Mouse (Mus musculus) liver, embryonic 15.5 days (tissue): ENCODE results near the gene Csrnp1. TPM values are rescaled to one million over a fixed set of nuclear protein-coding genes. Genes with fewer than 3 reads are reported as not detected.

Experiments
- ATAC-seq: fragments of 200-750 bp; cut with Nextera tagmentation; 2 replicates; pipeline ENCODE4 v1.8.0; 2017; ENCODE audit warnings: moderate number of reproducible peaks, mild to moderate bottlenecking, moderate library complexity; ENCODE audit not compliant: insufficient read depth
- H3K27ac ChIP-seq: fragments of 300-500 bp; sonication (generic); replicated peaks from 2 replicates; pipeline ENCODE4 v1.5.1; 2015; ENCODE audit warnings: mild to moderate bottlenecking, inconsistent platforms
- H3K27me3 ChIP-seq: fragments of 300-500 bp; sonication (generic); 2 replicates; pipeline ENCODE4 v1.6.1; 2015; ENCODE audit warnings: mild to moderate bottlenecking, inconsistent platforms
- H3K36me3 ChIP-seq: fragments of 300-500 bp; sonication (generic); replicated peaks from 2 replicates; pipeline ENCODE4 v1.6.1; 2015; ENCODE audit warnings: moderate library complexity, mild to moderate bottlenecking, inconsistent platforms
- H3K4me1 ChIP-seq: fragments of 300-500 bp; sonication (generic); replicated peaks from 2 replicates; pipeline ENCODE4 v1.6.1; 2015; ENCODE audit warnings: inconsistent platforms
- H3K4me2 ChIP-seq: fragments of 300-500 bp; sonication (generic); 2 replicates; pipeline ENCODE4 v1.6.1; 2015; ENCODE audit warnings: moderate library complexity, mild to moderate bottlenecking, inconsistent platforms
- H3K4me3 ChIP-seq: fragments of 300-500 bp; sonication (generic); replicated peaks from 2 replicates; pipeline ENCODE4 v1.5.1; 2015; ENCODE audit warnings: mild to moderate bottlenecking, inconsistent platforms
- H3K9ac ChIP-seq: fragments of 300-500 bp; sonication (generic); 2 replicates; pipeline ENCODE4 v1.6.1; 2015; ENCODE audit warnings: moderate library complexity, mild to moderate bottlenecking, inconsistent platforms
- H3K9me3 ChIP-seq: fragments of 300-500 bp; sonication (generic); replicated peaks from 2 replicates; pipeline ENCODE4 v1.6.1; 2016; ENCODE audit warnings: inconsistent platforms
- WGBS: fragments of 180-500 bp; shearing (Covaris S2); methylation state at CpG from one replicate; pipeline ENCODE4 v1.1.7; 2015; ENCODE audit warnings: mixed read lengths; ENCODE audit not compliant: insufficient replicate concordance; 5-methylcytosine and 5-hydroxymethylcytosine counted together
- polyA plus RNA-seq: library from polyadenylated mRNA; unstranded; fragments of >200 nt; fragmentation: Nextera tagmentation; extraction: Ambion mirVana; gene quantifications from 2 replicates; pipeline ENCODE4 v1.2.1, GENCODE M21; 2015

The Csrnp1 gene
- polyA plus RNA-seq, 1 experiment from 2014 or later, result 2.0 TPM

DNA sequence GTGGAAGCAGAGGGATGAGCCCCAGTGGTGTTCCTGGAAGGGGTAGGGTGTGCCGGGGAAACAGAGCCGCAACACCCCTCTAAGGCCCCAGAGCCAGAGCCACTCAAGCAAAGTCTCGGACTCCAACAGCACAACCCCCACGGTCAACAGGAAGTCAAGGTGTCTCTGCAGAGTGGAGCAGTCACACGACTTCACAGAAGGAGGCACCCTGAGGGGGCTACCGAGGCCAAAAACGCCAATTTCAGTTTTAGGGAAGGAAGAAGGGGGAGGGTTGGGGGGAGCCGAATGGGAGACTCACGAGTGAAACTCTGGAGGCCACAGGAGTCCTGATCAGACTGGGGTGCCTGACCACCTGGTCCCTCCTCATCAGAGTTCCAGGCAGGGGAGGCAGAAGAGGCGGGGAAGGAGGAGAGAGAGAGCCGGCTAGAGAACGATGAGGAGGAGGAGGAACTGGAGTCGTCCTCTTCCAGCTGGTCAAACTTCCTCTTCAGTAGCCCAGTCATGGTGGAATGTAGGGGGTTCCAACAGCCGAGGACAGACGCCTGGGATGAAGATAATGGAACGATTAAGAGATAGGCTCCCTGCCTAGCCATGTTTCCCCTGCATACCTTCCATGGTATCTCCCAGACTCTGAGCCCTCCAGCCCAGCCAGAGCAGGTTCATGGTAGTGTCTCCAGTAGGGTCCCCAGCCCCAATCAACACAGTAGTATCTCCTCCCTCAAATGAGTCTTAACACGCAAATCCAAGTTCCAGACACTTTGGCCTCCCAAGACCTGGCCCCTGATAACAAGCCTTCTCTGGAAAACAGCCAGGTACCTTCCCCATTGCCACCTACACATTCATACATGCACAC lies 7.5 kb downstream of the Csrnp1 start:
- H3K4me2 ChIP-seq, result peak overlapping the region; percentile 44
- H3K9ac ChIP-seq, result no peak overlapping the region
- WGBS, result 10% methylated on average over 17 of the region's 17 CpGs
- H3K4me1 ChIP-seq, result peaks cover 53% of the 10 kb centered on the region
- no peaks in the 10 kb centered on the region for H3K9me3 ChIP-seq
- H3K27me3 ChIP-seq, result peaks cover 5% of the 10 kb centered on the region; the same call in 1 of the 2 replicates
- peaks cover 31% of the 10 kb centered on the region for H3K36me3 ChIP-seq
- H3K27ac ChIP-seq, result peak overlapping the region; percentile 48; the same call in 1 of the 2 replicates
- no peak for ATAC-seq
- peak overlapping the region; percentile 18; the same call in 1 of the 2 replicates for H3K4me3 ChIP-seq

- Histone ChIP-seq H3K4me2 (no peak overlapping the region), H3K27ac (no peak overlapping the region), H3K9ac (no peak overlapping the region), H3K36me3 (peaks cover 35% of the 10 kb centered on the region), H3K4me3 (no peak overlapping the region), H3K4me1 (peaks cover 40% of the 10 kb centered on the region), H3K27me3 (no peaks in the 10 kb centered on the region), H3K9me3 (no peaks in the 10 kb centered on the region)
- 74% methylated on average over 4 of the region's 4 CpGs for WGBS
- no peak for ATAC-seq
These were observed 9.2 kb downstream of the Csrnp1 start for GRCm38 (mm10) chr9:119975286-119975685.

- H3K27ac ChIP-seq, result no peak overlapping the region
- no peaks in the 10 kb centered on the region for H3K27me3 ChIP-seq
- H3K4me2 ChIP-seq, result no peak overlapping the region
- H3K4me1 ChIP-seq, result peaks cover 35% of the 10 kb centered on the region
- ATAC-seq, result no peak
- WGBS, result 72% methylated on average over 5 of the region's 5 CpGs
- no peak overlapping the region for H3K4me3 ChIP-seq
- no peaks in the 10 kb centered on the region for H3K9me3 ChIP-seq
- peaks cover 35% of the 10 kb centered on the region for H3K36me3 ChIP-seq
- H3K9ac ChIP-seq, result no peak overlapping the region
These were observed 9.8 kb downstream of the Csrnp1 start for GRCm38 (mm10) chr9:119974609-119975008.

DNA sequence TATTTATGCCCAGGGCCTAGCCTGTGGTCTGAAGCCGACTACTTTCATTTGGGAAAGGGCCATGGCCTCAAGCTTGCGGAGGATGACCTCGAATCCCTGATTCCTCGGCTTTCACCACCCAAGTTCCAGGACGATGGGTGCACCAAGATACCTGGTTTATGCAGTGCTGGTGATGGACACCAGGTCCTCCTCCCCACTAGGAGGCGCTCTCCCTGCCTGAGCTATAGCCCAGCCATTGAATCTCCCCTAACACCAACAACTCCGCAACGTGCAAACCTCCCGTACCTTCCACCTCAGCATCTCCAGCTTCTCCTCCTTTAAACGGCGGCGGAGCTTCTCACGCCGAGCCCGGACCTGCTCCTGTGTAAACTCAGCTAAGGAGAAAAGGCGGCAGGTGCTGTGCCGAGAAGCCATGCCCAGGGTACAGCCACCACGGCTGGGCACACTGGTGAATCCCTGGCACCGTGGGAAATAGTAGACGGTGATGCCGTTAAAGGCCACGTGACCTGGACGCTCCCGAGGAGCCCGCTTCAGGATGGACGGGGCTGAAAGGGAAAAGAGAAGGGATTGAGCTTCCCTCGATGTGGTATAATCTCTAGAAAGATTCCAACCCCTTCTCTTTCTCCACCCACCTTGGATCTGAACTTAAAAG lies 10.5 kb downstream of the Csrnp1 start:
- no peaks in the 10 kb centered on the region for H3K9me3 ChIP-seq
- ATAC-seq, result no peak
- no peak overlapping the region for H3K27ac ChIP-seq
- H3K36me3 ChIP-seq, result peaks cover 35% of the 10 kb centered on the region
- H3K4me1 ChIP-seq, result peaks cover 29% of the 10 kb centered on the region
- H3K9ac ChIP-seq, result no peak overlapping the region
- WGBS, result 84% methylated on average over 27 of the region's 27 CpGs
- no peak overlapping the region for H3K4me2 ChIP-seq
- H3K27me3 ChIP-seq, result no peaks in the 10 kb centered on the region
- H3K4me3 ChIP-seq, result no peak overlapping the region

DNA sequence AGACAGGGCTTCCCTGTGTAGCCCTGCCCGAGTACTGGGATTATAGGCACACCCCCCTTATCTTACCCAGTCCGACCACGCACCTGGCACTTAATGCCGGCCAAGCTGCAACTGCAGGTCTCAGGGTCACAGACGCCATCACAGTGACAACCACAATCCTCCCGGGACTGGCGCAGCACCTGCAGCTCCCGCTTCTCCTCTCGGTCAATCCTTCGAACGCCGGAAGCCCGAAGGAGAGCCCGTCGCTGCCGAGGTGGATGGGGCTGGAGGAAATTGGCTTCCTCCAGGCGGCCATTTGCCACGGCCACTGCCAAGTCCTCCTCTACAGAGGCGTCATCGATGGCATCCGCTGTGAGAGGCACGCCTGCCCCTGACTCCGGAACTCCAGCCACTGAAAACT lies 11.2 kb downstream of the Csrnp1 start:
- H3K4me3 ChIP-seq, result no peak overlapping the region
- no peaks in the 10 kb centered on the region for H3K27me3 ChIP-seq
- no peak overlapping the region for H3K9ac ChIP-seq
- H3K36me3 ChIP-seq, result peaks cover 35% of the 10 kb centered on the region
- ATAC-seq, result no peak
- no peaks in the 10 kb centered on the region for H3K9me3 ChIP-seq
- H3K27ac ChIP-seq, result no peak overlapping the region
- H3K4me2 ChIP-seq, result no peak overlapping the region
- WGBS, result 82% methylated on average over 23 of the region's 23 CpGs
- H3K4me1 ChIP-seq, result peaks cover 22% of the 10 kb centered on the region

GRCm38 (mm10) chr9:119972582-119972981 lies 11.9 kb downstream of the Csrnp1 start:
- ATAC-seq, result no peak
- H3K27me3 ChIP-seq, result no peaks in the 10 kb centered on the region
- peaks cover 35% of the 10 kb centered on the region for H3K36me3 ChIP-seq
- no peaks in the 10 kb centered on the region for H3K9me3 ChIP-seq
- no peak overlapping the region for H3K4me2 ChIP-seq
- H3K4me3 ChIP-seq, result no peak overlapping the region
- H3K27ac ChIP-seq, result no peak overlapping the region
- no peak overlapping the region for H3K9ac ChIP-seq
- 79% methylated on average over 12 of the region's 12 CpGs for WGBS
- H3K4me1 ChIP-seq, result peaks cover 16% of the 10 kb centered on the region

GRCm38 (mm10) chr9:119972166-119972565 lies 12.3 kb downstream of the Csrnp1 start:
- Histone ChIP-seq H3K9me3 (no peaks in the 10 kb centered on the region), H3K4me1 (peaks cover 12% of the 10 kb centered on the region), H3K27me3 (no peaks in the 10 kb centered on the region), H3K4me3 (no peak overlapping the region), H3K9ac (no peak overlapping the region), H3K27ac (no peak overlapping the region), H3K4me2 (no peak overlapping the region), H3K36me3 (peaks cover 35% of the 10 kb centered on the region)
- WGBS, result 81% methylated on average over 10 of the region's 10 CpGs
- no peak for ATAC-seq

- H3K27me3 ChIP-seq, result no peaks in the 10 kb centered on the region
- WGBS, result 75% methylated on average over 7 of the region's 7 CpGs
- peaks cover 35% of the 10 kb centered on the region for H3K36me3 ChIP-seq
- H3K9me3 ChIP-seq, result no peaks in the 10 kb centered on the region
- no peak for ATAC-seq
- H3K4me2 ChIP-seq, result no peak overlapping the region
- H3K4me1 ChIP-seq, result 0 out of 2 replicates have a peak, but pooled peaks cover 3% of the 10 kb centered on the region
- H3K27ac ChIP-seq, result no peak overlapping the region
- no peak overlapping the region for H3K4me3 ChIP-seq
- no peak overlapping the region for H3K9ac ChIP-seq
These were observed 13.4 kb downstream of the Csrnp1 start for GRCm38 (mm10) chr9:119970763-119971656.

DNA sequence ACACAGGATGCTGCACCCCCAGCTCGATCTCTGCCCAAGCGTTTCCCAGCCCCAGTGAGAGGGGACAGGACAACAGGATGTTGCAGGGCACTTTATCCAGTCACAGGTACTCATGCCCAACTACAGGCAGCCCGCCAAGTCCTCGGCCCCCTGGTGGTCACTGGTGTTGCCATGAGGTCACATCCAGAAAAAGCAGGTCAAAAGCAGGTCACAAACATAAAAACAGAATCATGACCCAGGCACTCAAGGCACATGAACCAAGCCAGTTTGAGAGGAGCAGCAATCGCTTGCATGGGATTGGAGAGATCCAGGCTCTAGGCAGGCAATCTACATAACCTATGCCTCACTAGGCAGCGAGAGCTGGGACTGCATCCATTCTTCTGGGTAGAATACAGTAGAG lies 14.2 kb downstream of the Csrnp1 start:
- H3K4me1 ChIP-seq, result 0 out of 2 replicates have a peak, but pooled peaks cover 3% of the 10 kb centered on the region
- no peaks in the 10 kb centered on the region for H3K9me3 ChIP-seq
- no peak overlapping the region for H3K27ac ChIP-seq
- H3K4me2 ChIP-seq, result no peak overlapping the region
- no peak overlapping the region for H3K4me3 ChIP-seq
- no peak overlapping the region for H3K9ac ChIP-seq
- ATAC-seq, result no peak
- peaks cover 34% of the 10 kb centered on the region for H3K36me3 ChIP-seq
- WGBS, result 29% methylated on average over 6 of the region's 6 CpGs
- no peaks in the 10 kb centered on the region for H3K27me3 ChIP-seq

DNA sequence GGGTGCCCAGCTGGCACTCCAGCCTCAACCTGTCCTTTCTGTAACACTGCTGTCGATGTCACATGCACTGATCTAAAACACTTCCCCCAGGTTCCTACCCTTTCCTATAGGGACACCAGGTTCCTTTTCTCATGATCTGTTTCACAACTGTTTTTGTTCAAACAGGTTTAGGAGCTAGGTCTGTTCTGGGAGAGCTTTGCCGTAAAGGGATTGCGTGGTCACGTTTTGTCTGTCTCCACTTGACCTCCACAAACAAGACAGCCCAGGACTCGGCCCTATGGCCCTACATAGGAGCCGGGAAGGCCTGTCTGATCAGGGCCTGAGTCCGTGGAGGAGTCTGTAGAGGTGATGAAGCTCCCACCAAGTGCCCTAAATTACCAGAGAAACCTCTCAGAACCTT lies 14.6 kb downstream of the Csrnp1 start:
- H3K4me1 ChIP-seq, result 0 out of 2 replicates have a peak, but pooled peaks cover 3% of the 10 kb centered on the region
- no peak overlapping the region for H3K9ac ChIP-seq
- H3K27me3 ChIP-seq, result no peaks in the 10 kb centered on the region
- 65% methylated on average over 7 of the region's 7 CpGs for WGBS
- peaks cover 31% of the 10 kb centered on the region for H3K36me3 ChIP-seq
- no peaks in the 10 kb centered on the region for H3K9me3 ChIP-seq
- no peak overlapping the region for H3K4me2 ChIP-seq
- H3K4me3 ChIP-seq, result no peak overlapping the region
- ATAC-seq, result peak; percentile 26; the same call in 1 of the 2 replicates
- no peak overlapping the region for H3K27ac ChIP-seq
